Mouse (Mus musculus) natural killer cell, adult 2 months (primary cell): ENCODE measurements around the gene Prl8a2.

Source experiments
- DNase-seq, 2 experiments: peaks; one replicate each; pipeline ENCODE4 v3.0.0; 2022; ENCODE audit warnings: low spot score in 2 of 2

The Prl8a2 gene

GRCm38 (mm10) chr13:27345373-27345772 is at the start of gene Prl8a2:
Prl8a2 (plus strand) TSS chr13:27345673.
- DNase-seq = no peak

GRCm38 (mm10) chr13:27312334-27313225 is 32.9 kb upstream of the Prl8a2 start, which contains the start of gene Prl6a1:
Prl6a1 (plus strand) TSS chr13:27312627.
- no peak for DNase-seq

DNA sequence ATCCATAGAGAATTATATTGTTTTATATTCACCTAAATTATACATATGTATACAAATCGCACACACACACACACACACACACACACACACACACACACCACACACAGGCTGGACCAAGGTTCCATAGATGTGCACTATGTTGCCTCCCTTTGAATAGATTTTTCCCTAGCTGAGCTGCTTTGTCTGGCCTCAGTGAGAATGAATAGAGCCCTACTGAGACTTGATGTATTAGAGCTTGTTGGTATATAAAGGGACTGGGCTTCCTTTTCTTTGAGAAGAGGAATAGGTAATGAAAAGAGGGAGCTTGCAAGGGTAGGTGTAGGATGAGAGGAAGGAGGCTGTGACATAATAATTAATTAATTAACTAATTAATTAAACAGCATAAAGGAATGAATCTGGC is 10.5 kb upstream of the Prl8a2 start:
- no peak for DNase-seq

DNA sequence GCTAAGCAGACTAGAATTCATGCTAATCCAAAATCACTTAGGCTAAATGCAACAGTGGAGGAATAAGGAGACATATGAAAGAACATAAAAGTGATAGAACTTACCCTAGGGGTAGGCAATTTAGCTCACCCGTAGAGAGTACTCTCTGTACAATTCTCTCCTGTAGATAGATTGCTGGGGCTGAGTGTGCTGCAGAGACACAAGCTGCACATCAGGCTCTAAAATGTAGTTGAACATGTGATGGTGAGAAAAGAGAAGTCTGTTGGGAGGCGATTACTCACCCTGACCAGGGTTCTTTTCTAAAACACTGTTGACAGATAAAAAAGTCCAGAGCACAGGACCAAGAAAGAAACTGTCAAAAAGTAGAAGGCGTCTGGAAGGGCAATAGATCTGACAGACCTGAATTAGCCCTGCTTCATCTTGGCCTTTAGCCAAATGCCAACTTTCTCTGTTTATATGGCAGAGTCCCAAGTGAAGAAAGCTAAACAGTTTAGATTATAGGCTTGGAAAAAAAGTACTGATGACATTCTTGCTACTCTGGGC is 2.7 kb upstream of the Prl8a2 start:
- DNase-seq = no peak

DNA sequence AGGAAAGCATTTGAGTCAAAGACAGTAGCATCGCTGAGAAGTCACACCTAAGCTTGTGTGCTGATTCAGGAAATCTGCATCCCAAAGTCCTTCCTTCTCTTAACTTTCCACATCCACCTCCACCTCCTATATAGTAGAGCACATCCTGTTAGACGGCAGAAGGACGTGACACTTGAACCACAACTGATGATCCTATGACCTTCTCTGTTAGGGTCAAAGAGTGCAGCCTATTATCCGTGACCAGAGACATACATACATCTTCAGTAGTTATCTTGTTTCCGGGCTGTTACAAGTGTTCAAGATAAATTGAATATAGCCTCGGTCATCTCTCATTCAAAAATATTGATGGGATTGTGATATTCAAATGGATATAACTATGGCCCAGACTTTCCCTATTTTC is 45.3 kb downstream of the Prl8a2 start, which contains the start of gene Prl2b1:
Gene Prl2b1 (minus strand): TSS at position 101 of the 400 bp plus-strand sequence.
- DNase-seq = no peak

- DNase-seq = no peak
Observed at GRCm38 (mm10) chr13:27399061-27399724, 53.7 kb downstream of the Prl8a2 start.
